ENCODE assay signal across 8 mouse cellular contexts in the genomic region with DNA sequence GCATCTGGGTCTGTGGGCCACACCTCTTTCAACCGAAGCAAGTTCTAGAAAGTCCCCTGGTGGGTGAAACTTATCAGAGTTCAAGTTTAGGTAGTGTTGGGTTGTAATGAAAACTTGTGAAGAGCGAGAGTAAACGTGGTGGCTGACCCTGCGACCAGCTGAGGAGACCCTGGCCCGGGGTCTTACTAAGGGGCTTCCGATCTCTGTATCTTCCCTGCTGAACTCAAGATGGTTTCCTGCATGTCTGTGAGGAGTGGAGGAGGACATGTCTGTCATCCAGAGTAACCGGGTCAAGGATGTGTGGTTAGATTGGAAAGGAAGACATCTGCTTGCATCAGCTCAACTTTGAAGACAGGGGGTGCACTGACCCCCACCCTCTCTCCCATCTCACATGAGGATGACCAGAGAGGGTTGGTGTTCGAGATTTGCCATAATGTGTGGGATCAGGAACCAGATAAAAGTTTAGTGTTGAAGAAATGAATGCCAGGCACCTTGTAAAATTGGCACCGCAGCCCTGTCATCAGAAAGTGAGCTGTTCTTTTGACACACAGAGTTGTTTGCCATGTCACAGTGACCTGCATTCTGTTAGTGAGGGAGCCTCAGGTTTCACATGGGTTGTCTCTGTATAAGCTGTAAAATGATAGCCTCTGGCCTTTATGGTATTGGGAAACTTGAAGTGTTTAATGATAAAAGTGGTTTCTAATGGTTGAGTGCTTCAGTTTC. TPM values are rescaled to one million over a fixed set of nuclear protein-coding genes. Genes with fewer than 3 reads are reported as not detected.
DNase-seq lines count a peak whose midpoint lies in the region; ATAC-seq and TF ChIP-seq lines count a peak whose summit lies in the region.

No protein-coding gene starts in this region.

- peak; percentile 16; the same call in 1 of the 2 replicates for TF ChIP-seq EP300 in CH12.LX (IDR thresholded peaks at IDR 0.05; ENCODE audit: low read length)

- TF ChIP-seq CTCF in CH12.LX (conservative IDR thresholded peaks at IDR 0.05 in 1 of 2, IDR thresholded peaks at IDR 0.05 in 1 of 2; ENCODE audit: low read depth in 2 of 2, low read length in 2 of 2), result no peak

- peak overlapping the region; percentile 86 for H3K9ac ChIP-seq in CH12.LX (ENCODE audit: insufficient read depth, low read depth)
- H3K9ac ChIP-seq in embryonic facial prominence, embryonic 13.5 days, result peak overlapping the region; percentile 82
- H3K9ac ChIP-seq in midbrain, embryonic 11.5 days (ENCODE audit: low read length), result peak overlapping the region; percentile 84

- H3K79me2 ChIP-seq in CH12.LX (replicated peaks; ENCODE audit: control insufficient read depth, extremely low read depth, insufficient read depth, poor library complexity, severe bottlenecking), result no peaks in the 10 kb centered on the region; the same call in 1 of the 2 replicates

- H3K27ac ChIP-seq in CH12.LX (ENCODE audit: insufficient read depth, low read depth), result peak overlapping the region; percentile 95
- peak overlapping the region; percentile 62 for H3K27ac ChIP-seq in embryonic facial prominence, embryonic 13.5 days
- H3K27ac ChIP-seq in midbrain, embryonic 11.5 days (ENCODE audit: low read depth, low read length), result no peak overlapping the region

- peaks cover 13% of the 10 kb centered on the region for H3K27me3 ChIP-seq in erythroblast, embryonic 14.5 days (ENCODE audit: control insufficient read depth)
- no peaks in the 10 kb centered on the region for H3K27me3 ChIP-seq in CH12.LX (replicated peaks)
- no peaks in the 10 kb centered on the region for H3K27me3 ChIP-seq in embryonic facial prominence, embryonic 13.5 days
- H3K27me3 ChIP-seq in midbrain, embryonic 11.5 days (ENCODE audit: control insufficient read depth, insufficient read depth, low read length), result no peaks in the 10 kb centered on the region

- H3K36me3 ChIP-seq in erythroblast, embryonic 14.5 days (ENCODE audit: control insufficient read depth), result no peaks in the 10 kb centered on the region
- no peaks in the 10 kb centered on the region for H3K36me3 ChIP-seq in CH12.LX (replicated peaks in 1 of 2; ENCODE audit: control insufficient read depth in 1 of 2, insufficient read depth in 1 of 2, low read length in 1 of 2)
- H3K36me3 ChIP-seq in embryonic facial prominence, embryonic 13.5 days, result no peaks in the 10 kb centered on the region
- no peaks in the 10 kb centered on the region for H3K36me3 ChIP-seq in midbrain, embryonic 11.5 days (ENCODE audit: control insufficient read depth, insufficient read depth, low read length)

- H3K4me3 ChIP-seq in erythroblast, embryonic 14.5 days (replicated peaks), result peak overlapping the region; percentile 81
- H3K4me3 ChIP-seq in CH12.LX (replicated peaks in 1 of 3; ENCODE audit: low read depth in 2 of 3, low read length in 2 of 3, poor library complexity in 1 of 3), result peak overlapping the region; percentile 67 to 98 (median 79)
- H3K4me3 ChIP-seq in embryonic facial prominence, embryonic 13.5 days, result peak overlapping the region; percentile 77
- peak overlapping the region; percentile 74 for H3K4me3 ChIP-seq in midbrain, embryonic 11.5 days (ENCODE audit: low read depth, low read length)

- DNase-seq in CH12.LX (ENCODE audit: extremely low read depth), result peak; percentile 78
- peak; percentile 89 for DNase-seq in induced T-regulatory cell, adult 2 months (ENCODE audit: low read depth)
- no peak for DNase-seq in midbrain, embryonic 11.5 days (ENCODE audit: low spot score, missing footprints)
- no peak for DNase-seq in left cerebral cortex, adult 9 months (ENCODE audit: low spot score in 2 of 2)
- no peak for DNase-seq in retina, embryonic 14.5 days (ENCODE audit: low spot score)

- 47% methylated on average over 9 of the region's 9 CpGs for WGBS in embryonic facial prominence, embryonic 13.5 days
- WGBS in midbrain, embryonic 11.5 days, result 59% methylated on average over 9 of the region's 9 CpGs

- dilution Hi-C loops in CH12.LX (cut with MboI; ENCODE audit: extremely low pct_ligation_motif_present, extremely low pct_unique_long_range_greater_than_20kb, low sequenced_read_pairs), result no loop called here

- TF ChIP-seq POLR2A in CH12.LX (IDR thresholded peaks at IDR 0.05; ENCODE audit: low read depth, low read length), result no peak

- in situ Hi-C loops in CH12.LX (cut with MboI; ENCODE audit: low pct_ligation_motif_present, low pct_unique_long_range_greater_than_20kb, low sequenced_read_pairs), result no loop called here

- no peak for ATAC-seq in erythroblast, adult 5-6 weeks (replicated peaks; ENCODE audit: low FRiP score, poor library complexity, severe bottlenecking)
- ATAC-seq in embryonic facial prominence, embryonic 13.5 days (ENCODE audit: insufficient number of reproducible peaks, insufficient read depth, low FRiP score, low TSS enrichment, low read depth), result no peak
- ATAC-seq in midbrain, embryonic 11.5 days (ENCODE audit: low FRiP score), result peak; percentile 1; the same call in 1 of the 2 replicates

- H3K4me1 ChIP-seq in erythroblast, embryonic 14.5 days (ENCODE audit: control insufficient read depth), result peaks cover 19% of the 10 kb centered on the region
- peaks cover 17 to 41% of the 10 kb centered on the region in 2 experiments for H3K4me1 ChIP-seq in CH12.LX (ENCODE audit: control insufficient read depth in 1 of 2, insufficient read depth in 2 of 2)
- peaks cover 18% of the 10 kb centered on the region for H3K4me1 ChIP-seq in embryonic facial prominence, embryonic 13.5 days
- peaks cover 10% of the 10 kb centered on the region for H3K4me1 ChIP-seq in midbrain, embryonic 11.5 days (ENCODE audit: control insufficient read depth, insufficient read depth, low read length)

- peak overlapping the region; percentile 35 for H3K4me2 ChIP-seq in CH12.LX (ENCODE audit: insufficient read depth, low read depth, poor library complexity, severe bottlenecking)
- peak overlapping the region; percentile 97 for H3K4me2 ChIP-seq in embryonic facial prominence, embryonic 13.5 days
- H3K4me2 ChIP-seq in midbrain, embryonic 11.5 days, result peak overlapping the region; percentile 99

- TF ChIP-seq RAD21 in CH12.LX (IDR thresholded peaks at IDR 0.05; ENCODE audit: low read depth, low read length), result peak; percentile 11

- H3K9me3 ChIP-seq in erythroblast, embryonic 14.5 days (ENCODE audit: control insufficient read depth, low read length), result no peaks in the 10 kb centered on the region
- H3K9me3 ChIP-seq in CH12.LX (replicated peaks; ENCODE audit: low read length), result no peaks in the 10 kb centered on the region
- no peaks in the 10 kb centered on the region for H3K9me3 ChIP-seq in embryonic facial prominence, embryonic 13.5 days
- H3K9me3 ChIP-seq in midbrain, embryonic 11.5 days (ENCODE audit: control insufficient read depth, low read length), result no peaks in the 10 kb centered on the region

TF ChIP-seq in CH12.LX, 34 proteins besides CTCF, POLR2A, EP300 and RAD21:
- TF ChIP-seq SIN3A (IDR thresholded peaks at IDR 0.05; ENCODE audit: low read length) (peak; percentile 51), TCF12 (IDR thresholded peaks at IDR 0.05; ENCODE audit: low read depth, low read length) (peak; percentile 3; the same call in 1 of the 2 replicates), NRF1 (IDR thresholded peaks at IDR 0.05; ENCODE audit: low read depth, low read length) (no peak)

RNA-seq across cellular contexts. Expression of a gene that starts 7.3 kb away (rescaled TPM):
- 0.16 and 0.27 TPM in 2 replicates for polyA plus RNA-seq in erythroblast, embryonic 14.5 days (2012)
- 0.42 and 6.0 TPM in 2 replicates for total RNA-seq in erythroblast, adult 5-6 weeks (2015; ENCODE audit: low replicate concordance)
- total RNA-seq in erythroblast, adult 5-6 weeks (2017; ENCODE audit: low replicate concordance), result 3.2 and 13.4 TPM in 2 replicates
- total RNA-seq in CH12.LX (2012; rRNA removed) (13.7 and 32.9 TPM in 2 replicates), CH12.LX (2014; rRNA removed) (39.7 and 41.5 TPM in 2 replicates)
- 25.1 and 28.9 TPM in 2 replicates for polyA plus RNA-seq in CH12.LX (2012; ENCODE audit: insufficient read length, low read depth)
- polyA plus RNA-seq in embryonic facial prominence, embryonic 13.5 days (2015; fragmentation: Nextera tagmentation; extraction: Ambion mirVana), result 2.6 and 2.9 TPM in 2 replicates
- polyA plus RNA-seq in midbrain, embryonic 11.5 days (2014; fragmentation: Nextera tagmentation; extraction: Ambion mirVana), result 3.8 and 4.6 TPM in 2 replicates

Comparison
In these comparisons a context has a peak if more than half of its experiments do, and no peak if none do; other contexts are left out.
1. DNase-seq: peak in CH12.LX (single experiment) and induced T-regulatory cell, adult 2 months (single experiment); none in midbrain, embryonic 11.5 days (single experiment), left cerebral cortex, adult 9 months (0 of 2) and retina, embryonic 14.5 days (single experiment).
2. H3K4me2 ChIP-seq: peak in every context shown above with its lines; median percentile 99 in midbrain, embryonic 11.5 days; 97 in embryonic facial prominence, embryonic 13.5 days; 35 in CH12.LX.
3. Peak in every context shown above with its lines, with median percentiles within 50 percentile points of each other: H3K4me3 ChIP-seq and H3K9ac ChIP-seq.